Mouse (Mus musculus) thymus, adult 2 months (tissue): ENCODE data around the gene Gapdh.

Source experiments
- CTCF ChIP-seq: fragments of 200-500 bp; IDR thresholded peaks from 2 replicates; pipeline ENCODE4 v1.5.1; 2012; ENCODE audit warnings: mild to moderate bottlenecking, control low read depth, low read length, moderate library complexity, borderline replicate concordance; ENCODE audit not compliant: control insufficient read depth, poor library complexity, insufficient read depth; ENCODE audit errors: extremely low read depth
- POLR2A ChIP-seq: fragments of 200-500 bp; IDR thresholded peaks from 2 replicates; pipeline ENCODE4 v1.6.1; 2012; ENCODE audit warnings: mild to moderate bottlenecking, low read length, control low read depth, moderate library complexity; ENCODE audit not compliant: control insufficient read depth, poor library complexity, insufficient read depth; ENCODE audit errors: extremely low read depth

DNA sequence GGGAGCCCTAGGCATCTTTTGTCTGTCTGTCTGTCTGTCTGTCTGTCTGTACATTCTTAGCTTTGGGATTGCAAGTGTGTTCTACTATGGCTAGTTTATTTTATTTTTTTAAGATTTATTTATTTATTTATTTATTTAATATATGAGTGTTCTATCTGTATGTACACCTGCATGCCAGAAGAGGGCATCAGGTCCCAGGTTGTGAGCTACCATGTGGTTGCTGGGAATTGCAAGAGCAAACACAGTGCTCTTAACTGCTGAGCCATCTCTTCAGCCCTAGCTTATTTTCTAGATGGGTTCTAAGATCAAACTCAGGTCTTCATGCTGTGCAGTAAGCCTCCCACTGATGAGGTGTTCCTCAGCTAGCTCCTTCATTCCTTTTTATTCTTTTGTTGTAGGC, 11.7 kb downstream of the Gapdh start:
- no peak for TF ChIP-seq CTCF
- TF ChIP-seq POLR2A = no peak
